7 mouse cellular contexts compared by ENCODE assay signal in genomic region chr2:119189029-119189710, GRCm38 (mm10). TPM values are rescaled to one million over a fixed set of nuclear protein-coding genes. Genes with fewer than 3 reads are reported as not detected.
A peak's percentile ranks its signal among the peaks of the same experiment; 100 is the strongest.
DNase-seq lines count a peak whose midpoint lies in the region; ATAC-seq lines count a peak whose summit lies in the region.

No protein-coding gene starts in this region.

- peak overlapping the region; percentile 62 for H3K4me2 ChIP-seq in limb, embryonic 12.5 days
- peak overlapping the region; percentile 42 for H3K4me2 ChIP-seq in midbrain, embryonic 15.5 days

- DNase-seq in adrenal gland, postnatal 10 days: peak; percentile 93
- DNase-seq in embryonic facial prominence, embryonic 10.5 days (ENCODE audit: low spot score): peak; percentile 89
- DNase-seq in heart, adult 11 months: peak; percentile 96
- peak; percentile 90 for DNase-seq in kidney, adult 18-20 months
- DNase-seq in spleen, adult 18-20 months: peak; percentile 68 to 87

- peak; percentile 80 for ATAC-seq in limb, embryonic 12.5 days (ENCODE audit: insufficient number of reproducible peaks, insufficient read depth, low FRiP score, low TSS enrichment, low read depth)
- ATAC-seq in midbrain, embryonic 15.5 days (replicated peaks): peak; percentile 88

- H3K27me3 ChIP-seq in embryonic facial prominence, embryonic 10.5 days (replicated peaks; ENCODE audit: low read depth, poor library complexity, severe bottlenecking): no peaks in the 10 kb centered on the region
- H3K27me3 ChIP-seq in limb, embryonic 12.5 days: no peaks in the 10 kb centered on the region
- no peaks in the 10 kb centered on the region for H3K27me3 ChIP-seq in midbrain, embryonic 15.5 days (replicated peaks)

- peaks cover 8% of the 10 kb centered on the region for H3K4me1 ChIP-seq in embryonic facial prominence, embryonic 10.5 days
- 0 out of 2 replicates have a peak, but pooled peaks cover 11% of the 10 kb centered on the region for H3K4me1 ChIP-seq in limb, embryonic 12.5 days (replicated peaks)
- peaks cover 6% of the 10 kb centered on the region for H3K4me1 ChIP-seq in midbrain, embryonic 15.5 days

- peaks cover 19% of the 10 kb centered on the region for H3K36me3 ChIP-seq in embryonic facial prominence, embryonic 10.5 days (replicated peaks)
- H3K36me3 ChIP-seq in limb, embryonic 12.5 days: peaks cover 20% of the 10 kb centered on the region
- no peaks in the 10 kb centered on the region for H3K36me3 ChIP-seq in midbrain, embryonic 15.5 days (replicated peaks)

- H3K27ac ChIP-seq in embryonic facial prominence, embryonic 10.5 days (replicated peaks): 0 out of 2 replicates have a peak overlapping the region, but pooled peaks have one; percentile 20
- H3K27ac ChIP-seq in limb, embryonic 12.5 days: no peak overlapping the region
- H3K27ac ChIP-seq in midbrain, embryonic 15.5 days: no peak overlapping the region

- 0 out of 2 replicates have a peak overlapping the region, but pooled peaks have one; percentile 28 for H3K9ac ChIP-seq in limb, embryonic 12.5 days (replicated peaks)
- H3K9ac ChIP-seq in midbrain, embryonic 15.5 days: no peak overlapping the region

- H3K4me3 ChIP-seq in embryonic facial prominence, embryonic 10.5 days: peak overlapping the region; percentile 52
- H3K4me3 ChIP-seq in limb, embryonic 12.5 days (replicated peaks): peak overlapping the region; percentile 36
- peak overlapping the region; percentile 15; the same call in 1 of the 2 replicates for H3K4me3 ChIP-seq in midbrain, embryonic 15.5 days

- no peaks in the 10 kb centered on the region for H3K9me3 ChIP-seq in embryonic facial prominence, embryonic 10.5 days
- no peaks in the 10 kb centered on the region for H3K9me3 ChIP-seq in limb, embryonic 12.5 days
- no peaks in the 10 kb centered on the region for H3K9me3 ChIP-seq in midbrain, embryonic 15.5 days

- 6% methylated on average over 15 of the region's 15 CpGs for WGBS in embryonic facial prominence, embryonic 10.5 days
- WGBS in limb, embryonic 12.5 days: 8% methylated on average over 15 of the region's 15 CpGs
- WGBS in midbrain, embryonic 15.5 days: 8% methylated on average over 15 of the region's 15 CpGs

RNA-seq across cellular contexts. Expression of gene Gm14137, which starts 14.9 kb away (rescaled TPM):
- under 1 TPM; 0.15 to 0.24 TPM for total RNA-seq in adrenal gland, postnatal 10 days (2021)
- polyA plus RNA-seq in embryonic facial prominence, embryonic 10.5 days (2016; fragmentation: Nextera tagmentation; extraction: Ambion mirVana): 0.77 and 1.0 TPM in 2 replicates
- 0.44 and 0.65 TPM in 2 replicates for polyA plus RNA-seq in limb, embryonic 12.5 days (2016; fragmentation: Nextera tagmentation; extraction: Ambion mirVana)
- 1.1 and 1.2 TPM in 2 replicates for polyA plus RNA-seq in midbrain, embryonic 15.5 days (2015; fragmentation: Nextera tagmentation; extraction: Ambion mirVana)

RNA-seq across cellular contexts. Expression of gene Zfyve19, which starts 19.2 kb away (rescaled TPM):
- 10 to 100 TPM; 25.1 to 33.8 TPM for total RNA-seq in adrenal gland, postnatal 10 days (2021)
- polyA plus RNA-seq in embryonic facial prominence, embryonic 10.5 days (2016; fragmentation: Nextera tagmentation; extraction: Ambion mirVana): 52.9 and 58.5 TPM in 2 replicates
- 52.5 and 56.7 TPM in 2 replicates for polyA plus RNA-seq in limb, embryonic 12.5 days (2016; fragmentation: Nextera tagmentation; extraction: Ambion mirVana)
- 68.3 and 73.3 TPM in 2 replicates for polyA plus RNA-seq in midbrain, embryonic 15.5 days (2015; fragmentation: Nextera tagmentation; extraction: Ambion mirVana)

RNA-seq across cellular contexts. Expression of gene Dnajc17, which starts 19.4 kb away (rescaled TPM):
- 10 to 100 TPM; 11.9 to 17.4 TPM for total RNA-seq in adrenal gland, postnatal 10 days (2021)
- polyA plus RNA-seq in embryonic facial prominence, embryonic 10.5 days (2016; fragmentation: Nextera tagmentation; extraction: Ambion mirVana): 25.2 and 25.4 TPM in 2 replicates
- 29.2 and 29.6 TPM in 2 replicates for polyA plus RNA-seq in limb, embryonic 12.5 days (2016; fragmentation: Nextera tagmentation; extraction: Ambion mirVana)
- 25.0 and 29.4 TPM in 2 replicates for polyA plus RNA-seq in midbrain, embryonic 15.5 days (2015; fragmentation: Nextera tagmentation; extraction: Ambion mirVana)

RNA-seq across cellular contexts. Expression of gene Gchfr, which starts 21.6 kb away (rescaled TPM):
- total RNA-seq in adrenal gland, postnatal 10 days (2021): 10 to 100 TPM; 25.9 to 43.2 TPM
- polyA plus RNA-seq in embryonic facial prominence, embryonic 10.5 days (2016; fragmentation: Nextera tagmentation; extraction: Ambion mirVana): 5.3 and 6.1 TPM in 2 replicates
- polyA plus RNA-seq in limb, embryonic 12.5 days (2016; fragmentation: Nextera tagmentation; extraction: Ambion mirVana): 5.0 and 6.7 TPM in 2 replicates
- polyA plus RNA-seq in midbrain, embryonic 15.5 days (2015; fragmentation: Nextera tagmentation; extraction: Ambion mirVana): 6.8 and 7.8 TPM in 2 replicates

RNA-seq across cellular contexts. Expression of gene Rmdn3, which starts 32.3 kb away (rescaled TPM):
- total RNA-seq in adrenal gland, postnatal 10 days (2021): 10 to 100 TPM; 77.3 to 78.7 TPM
- 47.3 and 50.7 TPM in 2 replicates for polyA plus RNA-seq in embryonic facial prominence, embryonic 10.5 days (2016; fragmentation: Nextera tagmentation; extraction: Ambion mirVana)
- polyA plus RNA-seq in limb, embryonic 12.5 days (2016; fragmentation: Nextera tagmentation; extraction: Ambion mirVana): 45.6 and 47.1 TPM in 2 replicates
- 46.7 and 49.6 TPM in 2 replicates for polyA plus RNA-seq in midbrain, embryonic 15.5 days (2015; fragmentation: Nextera tagmentation; extraction: Ambion mirVana)
